Mouse (Mus musculus) forebrain, embryonic 14.5 days (tissue): Measurements from ENCODE around the gene Olfr921. TPM values are rescaled to one million over a fixed set of nuclear protein-coding genes. Genes with fewer than 3 reads are reported as not detected.

Experiments used
- ATAC-seq: fragments of 200-750 bp; cut with Nextera tagmentation; 2 replicates; pipeline ENCODE4 v1.8.0; 2017; ENCODE audit warnings: mild to moderate bottlenecking, moderate library complexity
- DNase-seq: peaks from one replicate; pipeline ENCODE4 v3.0.0-alpha.2; 2015; ENCODE audit warnings: low spot score
- H3K27ac ChIP-seq: fragments of 300-500 bp; sonication (generic); 2 replicates; pipeline ENCODE4 v1.5.1; 2014; ENCODE audit warnings: low read depth, mild to moderate bottlenecking, control low read depth, low read length, moderate library complexity
- H3K27me3 ChIP-seq: fragments of 300-500 bp; sonication (generic); replicated peaks from 2 replicates; pipeline ENCODE4 v1.6.1; 2014; ENCODE audit warnings: low read length, control low read depth, mixed read lengths; ENCODE audit not compliant: control insufficient read depth, insufficient read depth
- H3K36me3 ChIP-seq: fragments of 300-500 bp; sonication (generic); 2 replicates; pipeline ENCODE4 v1.6.1; 2014; ENCODE audit warnings: low read length, control low read depth; ENCODE audit not compliant: control insufficient read depth, insufficient read depth
- H3K4me1 ChIP-seq: fragments of 300-500 bp; sonication (generic); 2 replicates; pipeline ENCODE4 v1.6.1; 2014; ENCODE audit warnings: antibody characterized with exemption, low read length, control low read depth; ENCODE audit not compliant: control insufficient read depth, insufficient read depth
- H3K4me2 ChIP-seq: fragments of 300-500 bp; sonication (generic); 2 replicates; pipeline ENCODE4 v1.6.1; 2014; ENCODE audit warnings: mild to moderate bottlenecking, control low read depth, low read length
- H3K4me3 ChIP-seq: fragments of 300-500 bp; sonication (generic); 2 replicates; pipeline ENCODE4 v1.5.1; 2014; ENCODE audit warnings: low read depth, low read length, control low read depth
- H3K9ac ChIP-seq: fragments of 300-500 bp; sonication (generic); 2 replicates; pipeline ENCODE4 v1.6.1; 2014; ENCODE audit warnings: mild to moderate bottlenecking, low read length, control low read depth, moderate library complexity
- H3K9me3 ChIP-seq: fragments of 300-500 bp; sonication (generic); replicated peaks from 2 replicates; pipeline ENCODE4 v1.6.1; 2016; ENCODE audit warnings: low read length, control low read depth, mixed read lengths; ENCODE audit not compliant: control insufficient read depth
- WGBS: fragments of 180-500 bp; shearing (Covaris S2); extraction: QIAGEN DNeasy Blood & Tissue Kit; methylation state at CpG from one replicate; pipeline ENCODE4 v1.1.7; 2014; 5-methylcytosine and 5-hydroxymethylcytosine counted together
- polyA plus RNA-seq: library from polyadenylated mRNA; unstranded; fragments of >200 nt; fragmentation: Nextera tagmentation; extraction: Ambion mirVana; gene quantifications from 2 replicates; pipeline ENCODE4 v1.2.1, GENCODE M21; 2014

Gene Olfr921
- polyA plus RNA-seq, 1 experiment from 2014 or later = not detected

- ATAC-seq (no peak), DNase-seq (no peak)
- Histone ChIP-seq H3K9me3 (no peaks in the 10 kb centered on the region), H3K4me3 (no peak overlapping the region), H3K4me2 (no peak overlapping the region), H3K27me3 (no peaks in the 10 kb centered on the region), H3K27ac (no peak overlapping the region), H3K4me1 (no peaks in the 10 kb centered on the region), H3K36me3 (no peaks in the 10 kb centered on the region), H3K9ac (no peak overlapping the region)
- WGBS = 86% methylated on average over 1 of the region's 1 CpGs
Observed at GRCm38 (mm10) chr9:38815458-38815986, 42.7 kb downstream of the Olfr921 start.

GRCm38 (mm10) chr9:38826245-38826644 lies 53.4 kb downstream of the Olfr921 start, which contains the start of gene Olfr923:
TSS of gene Olfr923 (plus strand) at chr9:38826545.
- H3K9me3 ChIP-seq = no peaks in the 10 kb centered on the region
- H3K27me3 ChIP-seq = no peaks in the 10 kb centered on the region
- H3K9ac ChIP-seq = no peak within 1 kb of the TSS
- ATAC-seq (no peak), DNase-seq (no peak)
- no peak within 1 kb of the TSS for H3K4me2 ChIP-seq
- 91% methylated on average over 1 of the region's 1 CpGs for WGBS
- H3K36me3 ChIP-seq = no peaks in the 10 kb centered on the region
- no peak within 1 kb of the TSS for H3K27ac ChIP-seq
- H3K4me3 ChIP-seq = no peak within 1 kb of the TSS
- H3K4me1 ChIP-seq = no peaks in the 10 kb centered on the region

Other genes with a start within 250 kb of the Olfr921 start
- gene Olfr910, start 235.2 kb upstream of the Olfr921 start, polyA plus RNA-seq = not detected in 2 replicates
- gene Olfr912, start 192.9 kb upstream of the Olfr921 start, polyA plus RNA-seq = not detected in 2 replicates
- gene Olfr913, start 180.3 kb upstream of the Olfr921 start, polyA plus RNA-seq = not detected in 2 replicates
- not detected in 2 replicates for gene Olfr914, start 168.0 kb upstream of the Olfr921 start, polyA plus RNA-seq
- not detected in 2 replicates for gene Olfr916, start 113.2 kb upstream of the Olfr921 start, polyA plus RNA-seq
- not detected in 2 replicates for gene Olfr917, start 107.2 kb upstream of the Olfr921 start, polyA plus RNA-seq
- not detected in 2 replicates for gene Olfr918, start 98.5 kb upstream of the Olfr921 start, polyA plus RNA-seq
- not detected in 2 replicates for gene Olfr919, start 69.4 kb upstream of the Olfr921 start, polyA plus RNA-seq
- 6.9 and 7.3 TPM in 2 replicates for gene Vwa5a, start 54.8 kb upstream of the Olfr921 start, polyA plus RNA-seq
- gene Olfr920, start 20.8 kb upstream of the Olfr921 start, polyA plus RNA-seq = not detected in 2 replicates
- not detected in 2 replicates for gene Olfr922, start 41.5 kb downstream of the Olfr921 start, polyA plus RNA-seq
- gene Olfr923, start 53.5 kb downstream of the Olfr921 start, polyA plus RNA-seq = not detected in 2 replicates
- gene Olfr924, start 71.4 kb downstream of the Olfr921 start, polyA plus RNA-seq = not detected in 2 replicates
- not detected in 2 replicates for gene Olfr26, start 82.0 kb downstream of the Olfr921 start, polyA plus RNA-seq
- not detected in 2 replicates for gene Olfr926, start 104.1 kb downstream of the Olfr921 start, polyA plus RNA-seq
- not detected in 2 replicates for gene Olfr930, start 156.7 kb downstream of the Olfr921 start, polyA plus RNA-seq
- not detected in 2 replicates for gene Olfr933, start 199.2 kb downstream of the Olfr921 start, polyA plus RNA-seq
- not detected in 2 replicates for gene Olfr934, start 215.2 kb downstream of the Olfr921 start, polyA plus RNA-seq
- not detected in 2 replicates for gene Olfr935, start 226.6 kb downstream of the Olfr921 start, polyA plus RNA-seq